Mouse (Mus musculus) right cerebral cortex, adult 18-20 months (tissue): ENCODE results near the gene Crtac1.
A peak's percentile ranks its signal among the peaks of the same experiment; 100 is the strongest.

ENCODE experiments used
- DNase-seq: peaks from one replicate; pipeline ENCODE4 v3.0.0; 2022; ENCODE audit warnings: mixed read lengths

Gene Crtac1

DNA sequence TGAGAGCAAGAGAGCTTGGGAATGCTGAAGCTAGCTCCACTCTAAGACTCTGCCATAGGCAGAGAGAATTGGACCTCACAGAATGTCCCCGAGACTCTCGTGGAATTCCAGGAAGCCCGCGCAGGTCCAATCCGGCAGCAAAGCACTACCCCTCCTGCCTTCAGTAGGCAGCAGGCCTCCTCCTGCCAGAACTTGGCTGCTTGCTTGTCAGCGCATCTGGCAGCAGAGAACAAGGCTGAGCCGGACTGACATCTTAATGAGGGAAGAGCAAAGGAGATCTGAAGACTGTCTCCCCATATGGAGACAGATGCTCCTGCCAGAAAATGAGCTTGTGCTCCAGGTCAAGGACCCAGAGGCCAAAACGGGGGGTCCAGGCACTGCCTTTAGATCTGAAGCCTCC lies 16.5 kb downstream of the Crtac1 start:
- DNase-seq, result peak; percentile 41

- no peak for DNase-seq
Measured at GRCm38 (mm10) chr19:42409856-42410255, 21.7 kb downstream of the Crtac1 start.

DNA sequence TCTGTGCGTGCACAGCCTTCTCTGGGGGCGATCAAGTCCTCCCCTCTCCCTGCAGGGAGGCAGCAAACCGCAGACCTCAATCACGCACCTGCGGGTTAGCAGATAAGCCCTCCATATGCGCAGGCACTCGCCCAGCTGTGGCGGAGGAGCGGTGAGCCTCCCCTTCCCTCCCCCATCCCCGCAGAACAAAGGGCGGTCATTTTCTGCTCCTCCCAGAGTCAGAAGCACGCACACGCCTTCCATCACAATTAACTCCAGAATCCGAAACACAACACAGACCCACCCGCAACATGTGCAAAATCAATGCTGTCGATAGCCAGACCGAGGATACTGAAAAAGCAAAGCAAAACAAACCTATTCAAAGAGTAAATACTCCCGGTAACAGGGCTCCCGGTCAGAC lies 22.4 kb downstream of the Crtac1 start:
- DNase-seq, result no peak

DNA sequence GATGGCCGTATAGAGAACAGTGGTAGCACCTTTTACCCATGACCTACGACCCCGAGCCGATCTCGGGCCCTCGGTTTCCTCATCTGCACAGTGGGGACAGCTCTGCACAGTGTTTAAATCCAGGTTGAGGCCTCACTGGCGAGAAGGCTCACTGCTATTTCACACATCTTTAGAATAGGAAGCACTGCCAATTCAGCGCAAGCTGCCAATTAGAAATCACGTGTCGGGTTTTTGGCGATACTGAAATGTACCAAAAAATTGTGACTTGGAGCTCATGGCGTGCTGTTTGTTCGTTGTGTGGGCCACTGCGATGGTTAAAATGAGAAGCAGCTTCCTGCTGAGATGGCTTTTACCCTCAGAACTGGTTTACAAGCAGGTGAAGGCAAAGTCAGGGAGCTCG lies 27.2 kb downstream of the Crtac1 start:
- DNase-seq, result peak; percentile 30

GRCm38 (mm10) chr19:42399974-42400373 lies 31.6 kb downstream of the Crtac1 start:
- DNase-seq, result peak; percentile 29

DNA sequence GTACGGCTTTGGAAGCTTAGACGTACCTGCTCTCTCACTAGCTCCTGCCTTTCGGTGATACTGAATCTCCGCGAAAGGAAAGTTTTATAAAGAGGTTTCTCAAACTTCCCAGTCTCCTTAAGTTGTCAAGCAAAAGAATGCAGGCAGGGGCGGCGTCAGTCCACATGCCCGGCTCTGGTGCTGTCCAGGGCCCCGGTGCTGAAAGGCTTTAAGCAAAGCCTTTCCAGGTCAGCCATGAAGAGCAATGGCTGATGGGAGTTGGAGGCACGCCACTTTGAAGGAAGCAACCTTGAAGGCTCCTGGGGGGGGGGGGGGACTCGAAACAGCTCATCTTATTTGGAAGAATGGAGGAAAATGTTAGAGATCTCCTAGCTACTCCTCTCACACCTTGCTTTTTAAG lies 34.3 kb downstream of the Crtac1 start:
- no peak for DNase-seq

DNA sequence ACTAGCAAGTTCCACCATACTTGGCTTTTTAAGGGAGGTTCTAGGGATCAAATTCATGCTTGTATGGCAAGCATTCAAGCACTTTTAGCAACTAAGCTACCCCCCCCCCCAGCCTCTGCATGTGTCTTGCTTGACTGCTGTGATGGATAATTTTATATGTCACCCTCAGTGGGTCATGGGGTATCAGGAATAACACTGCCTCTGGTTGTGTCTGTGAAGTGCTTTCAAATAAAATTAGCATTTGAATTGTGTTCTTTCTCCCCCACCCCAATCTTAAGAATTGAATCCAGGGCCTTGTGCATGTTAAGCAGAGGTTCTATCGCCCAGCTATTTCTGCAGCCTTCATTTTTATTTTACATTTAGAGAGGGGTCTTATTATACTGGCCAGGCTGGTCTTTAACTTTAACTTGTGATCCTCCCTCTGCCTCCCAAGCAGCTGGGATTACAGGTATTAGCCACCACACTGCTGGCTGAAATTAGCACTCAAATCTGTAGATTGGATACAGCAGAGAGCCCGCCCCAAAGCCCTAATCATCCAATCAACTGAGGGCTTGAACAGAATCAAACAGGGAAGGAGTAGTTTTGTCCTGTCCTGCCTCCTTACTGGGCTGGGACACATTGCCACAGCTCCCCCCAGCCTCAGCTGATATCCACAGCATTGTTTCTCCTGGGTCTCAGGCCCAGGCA lies 36.6 kb downstream of the Crtac1 start:
- DNase-seq, result no peak

GRCm38 (mm10) chr19:42393920-42394319 lies 37.7 kb downstream of the Crtac1 start:
- no peak for DNase-seq

GRCm38 (mm10) chr19:42392094-42392493 lies 39.5 kb downstream of the Crtac1 start:
- DNase-seq, result peak; percentile 71

DNA sequence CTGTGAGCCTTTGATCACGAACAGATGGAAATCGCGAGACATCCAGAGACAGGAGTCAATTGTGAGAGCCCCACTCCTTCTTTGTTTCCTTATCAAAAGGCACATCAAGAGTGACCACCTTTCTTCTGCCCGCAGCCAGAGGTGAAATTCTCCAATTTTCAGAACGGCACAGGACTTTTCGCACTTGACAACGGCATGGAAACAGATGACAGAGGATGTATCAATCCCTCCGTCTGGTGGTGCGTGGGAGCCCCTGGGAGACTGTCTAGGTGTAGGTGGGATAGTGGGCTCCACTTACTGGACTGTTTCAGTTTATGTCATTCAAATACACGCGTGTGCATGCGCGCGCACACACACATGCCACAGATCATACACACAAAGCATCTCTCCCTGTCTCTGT lies 42.0 kb downstream of the Crtac1 start:
- peak; percentile 35 for DNase-seq

GRCm38 (mm10) chr19:42384981-42385598 lies 46.5 kb downstream of the Crtac1 start:
- DNase-seq, result no peak

- no peak for DNase-seq
Measured at GRCm38 (mm10) chr19:42380981-42381373, 50.6 kb downstream of the Crtac1 start.

DNA sequence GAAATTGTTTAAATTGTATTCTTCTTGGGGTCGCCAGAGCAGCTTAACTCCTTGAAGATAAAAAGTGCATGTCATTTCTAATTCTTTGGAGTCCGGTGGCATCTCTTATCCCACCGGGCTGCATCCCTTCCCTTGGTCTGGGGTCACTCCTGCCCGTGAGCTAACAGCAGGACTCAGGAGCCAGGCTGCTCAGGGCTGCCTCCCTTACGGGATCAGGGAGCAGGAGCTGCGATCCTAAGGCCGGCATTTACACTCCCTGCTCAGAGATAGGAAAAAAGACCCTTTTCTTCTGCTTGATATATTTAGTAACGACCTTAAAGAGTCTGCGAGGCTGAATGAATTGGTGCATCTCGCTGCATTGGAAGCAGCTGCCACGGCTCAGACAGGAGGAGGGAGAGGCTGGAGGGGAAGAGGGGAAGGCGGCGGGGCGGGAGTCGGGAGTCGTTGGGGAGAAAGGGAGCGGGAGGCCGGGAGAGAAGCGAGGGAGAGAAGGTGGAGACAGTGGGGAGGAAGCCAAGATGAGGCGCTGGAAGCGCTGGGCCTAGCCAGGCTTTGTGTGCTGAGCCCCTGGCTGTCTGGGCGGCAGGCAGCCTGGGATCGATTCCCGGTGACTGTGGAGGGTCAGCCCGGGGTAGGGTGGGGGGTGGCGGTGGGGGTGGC lies 51.1 kb downstream of the Crtac1 start:
- DNase-seq, result peak; percentile 63

DNA sequence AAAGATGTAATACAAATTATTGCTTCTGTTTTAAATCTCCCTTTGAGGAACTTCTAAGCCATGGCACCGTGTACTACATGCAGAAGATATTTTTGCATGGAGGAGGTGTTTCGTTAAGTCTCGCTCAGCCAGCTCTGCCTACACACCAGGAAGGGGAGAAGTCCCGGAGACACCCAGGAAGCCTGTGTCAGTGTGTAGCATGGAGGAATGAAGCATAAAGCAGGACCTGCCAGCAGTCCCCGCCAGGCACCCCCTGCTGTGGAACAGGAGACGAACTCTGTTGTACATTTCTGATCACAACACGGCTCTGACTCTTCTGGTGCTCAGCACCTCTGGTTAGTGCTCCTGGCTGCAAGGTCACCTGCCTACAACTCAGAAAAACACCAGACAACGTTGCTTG lies 51.8 kb downstream of the Crtac1 start:
- peak; percentile 87 for DNase-seq

DNA sequence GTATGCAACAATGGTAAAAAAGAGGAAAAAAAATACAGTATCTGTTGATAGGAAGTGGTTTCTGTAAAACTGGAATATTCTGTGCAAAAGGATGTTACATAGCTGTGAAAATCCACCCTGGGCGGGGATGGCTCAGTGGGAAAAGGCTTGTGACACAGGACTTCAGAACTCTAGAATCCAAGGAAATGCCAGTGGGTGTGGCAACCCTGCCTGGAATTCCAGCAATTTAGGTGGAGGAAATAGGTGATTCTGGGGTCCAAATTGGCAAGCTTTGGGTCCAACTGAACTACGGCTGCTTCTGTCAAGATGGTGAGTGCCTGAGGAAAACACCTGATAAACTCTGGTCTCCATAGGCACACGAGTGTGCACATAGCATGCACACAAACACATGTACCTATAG lies 54.4 kb downstream of the Crtac1 start:
- DNase-seq, result no peak

GRCm38 (mm10) chr19:42363551-42363950 lies 68.0 kb downstream of the Crtac1 start:
- DNase-seq, result peak; percentile 52

DNA sequence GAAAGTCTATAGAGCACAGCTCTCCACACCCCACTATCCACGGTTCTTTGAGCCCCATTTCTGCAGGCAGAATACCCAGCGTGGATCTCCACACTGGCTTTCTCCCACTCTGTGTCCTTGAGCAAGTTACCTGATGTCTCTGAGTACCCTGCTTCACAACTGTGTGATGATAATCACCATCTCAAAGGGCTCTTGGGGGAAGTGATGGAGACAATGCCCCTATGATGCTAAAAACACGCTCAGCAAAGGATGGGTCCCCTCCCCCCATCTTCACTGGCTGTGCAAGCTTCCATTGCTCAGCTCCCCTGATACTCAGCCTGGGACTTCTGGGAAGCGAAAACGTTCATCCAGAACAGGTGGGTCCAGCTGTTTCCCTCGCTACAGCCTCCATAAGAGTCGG lies 73.2 kb downstream of the Crtac1 start:
- DNase-seq, result no peak

- DNase-seq, result peak; percentile 32
Measured at GRCm38 (mm10) chr19:42356854-42357253, 74.7 kb downstream of the Crtac1 start.

GRCm38 (mm10) chr19:42355476-42355875 lies 76.1 kb downstream of the Crtac1 start:
- DNase-seq, result peak; percentile 24

GRCm38 (mm10) chr19:42341183-42341582 lies 90.4 kb downstream of the Crtac1 start:
- DNase-seq, result peak; percentile 42

GRCm38 (mm10) chr19:42332081-42332736 lies 99.4 kb downstream of the Crtac1 start:
- no peak for DNase-seq

GRCm38 (mm10) chr19:42331446-42331845 lies 100.1 kb downstream of the Crtac1 start:
- DNase-seq, result no peak

- DNase-seq, result no peak
Measured at GRCm38 (mm10) chr19:42328160-42328559, 103.4 kb downstream of the Crtac1 start.

DNA sequence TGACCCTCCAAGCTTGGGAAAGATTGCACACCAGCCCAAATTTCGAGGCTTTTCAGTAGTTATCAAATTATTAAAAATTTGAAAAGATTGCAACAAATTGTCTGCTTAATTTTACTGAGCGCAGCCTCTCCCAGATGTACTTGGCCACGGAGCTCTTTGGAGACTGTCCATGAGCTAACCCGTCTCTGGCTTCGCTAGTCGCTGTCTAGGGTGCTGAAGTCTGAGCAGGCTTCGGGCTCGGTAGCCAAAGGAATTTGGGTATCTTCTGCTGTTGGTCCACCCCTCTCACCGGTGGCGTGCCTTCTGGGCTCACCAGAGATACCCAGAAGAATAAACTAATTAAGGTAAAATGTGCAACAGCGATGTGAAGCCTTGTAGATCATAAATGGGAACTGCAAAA lies 105.7 kb downstream of the Crtac1 start:
- no peak for DNase-seq
